Comparison of ENCODE assay signal across 8 mouse cellular contexts in the genomic region with DNA sequence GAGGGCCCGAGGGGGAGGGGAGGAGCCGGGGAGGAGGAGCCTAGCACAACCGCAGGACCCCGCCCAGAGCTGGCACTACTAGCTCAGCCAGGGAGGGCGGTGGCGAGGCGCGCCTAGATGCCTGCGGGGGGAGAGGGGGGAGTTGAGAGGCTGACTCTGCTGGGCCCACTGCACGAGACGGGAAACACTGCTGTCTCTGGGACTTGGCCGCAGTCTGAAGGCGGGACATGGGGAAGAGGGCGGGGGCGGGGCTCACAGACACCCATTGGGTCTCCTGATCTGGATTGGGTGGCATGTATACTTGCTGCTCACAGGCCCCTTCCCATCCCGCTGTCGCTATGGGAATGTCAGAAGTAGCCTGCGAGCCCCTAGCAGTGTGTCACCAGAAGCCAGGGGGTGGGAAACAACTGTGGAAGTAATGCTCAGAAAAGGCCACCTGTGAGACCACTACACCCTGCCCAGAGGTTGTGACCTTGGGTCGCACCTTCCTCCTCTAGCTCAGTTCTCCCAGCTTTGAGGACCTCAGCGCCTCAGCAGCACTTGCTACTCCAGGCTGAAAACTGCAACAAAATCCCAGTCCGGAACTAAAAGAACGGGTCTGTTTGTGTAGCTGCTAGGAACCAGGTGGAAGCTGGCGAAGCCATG. TPM values are rescaled to one million over a fixed set of nuclear protein-coding genes. Genes with fewer than 3 reads are reported as not detected.
DNase-seq lines count a peak whose midpoint lies in the region; ATAC-seq and TF ChIP-seq lines count a peak whose summit lies in the region.

A gene (minus strand): TSS at position 216 of the 645 bp plus-strand sequence.

- H3K27me3 ChIP-seq in heart, embryonic 11.5 days (ENCODE audit: control insufficient read depth, insufficient read depth, low read length) = peaks cover 2% of the 10 kb centered on the region; the same call in 1 of the 2 replicates
- H3K27me3 ChIP-seq in kidney, embryonic 16.5 days (ENCODE audit: insufficient read depth, low read length) = peaks cover 5% of the 10 kb centered on the region; the same call in 1 of the 2 replicates
- H3K27me3 ChIP-seq in liver, adult 2 months (ENCODE audit: control insufficient read depth, insufficient read depth, low read length) = no peaks in the 10 kb centered on the region
- peaks cover 1% of the 10 kb centered on the region for H3K27me3 ChIP-seq in myocyte (ENCODE audit: control insufficient read depth, insufficient read depth, insufficient read length)
- no peaks in the 10 kb centered on the region for H3K27me3 ChIP-seq in splenic B cell, adult 2 months (ENCODE audit: control insufficient read depth, insufficient read depth, low read length, poor library complexity, severe bottlenecking)

- H3ac ChIP-seq in myocyte (ENCODE audit: control insufficient read depth, insufficient read length) = no peak within 1 kb of the TSS

- peak; percentile 99 for ATAC-seq in erythroblast, adult 5-6 weeks (replicated peaks; ENCODE audit: low FRiP score, poor library complexity, severe bottlenecking)
- ATAC-seq in heart, embryonic 11.5 days (replicated peaks; ENCODE audit: insufficient number of reproducible peaks, low FRiP score, low TSS enrichment) = peak; percentile 97
- peak; percentile 98 for ATAC-seq in kidney, embryonic 16.5 days (ENCODE audit: low FRiP score, low TSS enrichment)

- peak; percentile 82 to 88 for DNase-seq in B cell, adult 2 months
- peak; percentile 93 for DNase-seq in brain, adult 2 months (ENCODE audit: low read depth, low spot score)
- DNase-seq in liver, adult 2 months (ENCODE audit: extremely low read depth, low read depth, low spot score) = peak; percentile 70
- DNase-seq in splenic B cell, adult 2 months (ENCODE audit: low read depth, low spot score) = peak; percentile 86

- no peaks in the 10 kb centered on the region for H3K36me3 ChIP-seq in heart, embryonic 11.5 days (ENCODE audit: control insufficient read depth, insufficient read depth, low read length)
- no peaks in the 10 kb centered on the region for H3K36me3 ChIP-seq in kidney, embryonic 16.5 days (ENCODE audit: insufficient read depth, low read length)
- H3K36me3 ChIP-seq in liver, adult 2 months (ENCODE audit: control insufficient read depth, insufficient read depth, low read length) = no peaks in the 10 kb centered on the region
- H3K36me3 ChIP-seq in myocyte (ENCODE audit: control insufficient read depth, insufficient read depth) = no peaks in the 10 kb centered on the region
- no peaks in the 10 kb centered on the region for H3K36me3 ChIP-seq in splenic B cell, adult 2 months (ENCODE audit: control insufficient read depth, insufficient read depth, low read length, poor library complexity, severe bottlenecking)

- 11% methylated on average over 20 of the region's 23 CpGs for WGBS in heart, embryonic 11.5 days (ENCODE audit: insufficient replicate concordance)
- 25% methylated on average over 22 of the region's 23 CpGs for WGBS in kidney, embryonic 16.5 days
- WGBS in liver, adult 2 months = under 1% methylated on average over 19 of the region's 23 CpGs

- no peak for TF ChIP-seq CTCF in liver, adult 2 months (IDR thresholded peaks at IDR 0.05; ENCODE audit: low read depth, low read length)

- no peaks in the 10 kb centered on the region for H3K9me3 ChIP-seq in heart, embryonic 11.5 days (replicated peaks; ENCODE audit: control insufficient read depth, low read length)
- H3K9me3 ChIP-seq in kidney, embryonic 16.5 days (ENCODE audit: low read length) = no peaks in the 10 kb centered on the region

- H3K4me3 ChIP-seq in heart, embryonic 11.5 days (ENCODE audit: low read depth, low read length) = peak within 1 kb of the TSS; percentile 62
- H3K4me3 ChIP-seq in kidney, embryonic 16.5 days (ENCODE audit: low read length) = peak within 1 kb of the TSS; percentile 62
- peak within 1 kb of the TSS; percentile 100 for H3K4me3 ChIP-seq in liver, adult 2 months (ENCODE audit: insufficient read depth, low read depth, low read length)
- peak within 1 kb of the TSS; percentile 42 for H3K4me3 ChIP-seq in myocyte

- TF ChIP-seq POLR2A in liver, adult 2 months (IDR thresholded peaks at IDR 0.05; ENCODE audit: extremely low read depth, insufficient read depth, low read length) = no peak
- TF ChIP-seq POLR2A in myocyte (IDR thresholded peaks at IDR 0.05; ENCODE audit: insufficient read length, low read depth) = peak; percentile 13

- H3K4me2 ChIP-seq in heart, embryonic 11.5 days = peak within 1 kb of the TSS; percentile 74
- H3K4me2 ChIP-seq in kidney, embryonic 16.5 days (replicated peaks; ENCODE audit: low read depth, low read length) = peak within 1 kb of the TSS; percentile 63
- peak within 1 kb of the TSS; percentile 92 for H3K4me2 ChIP-seq in myocyte (ENCODE audit: low read depth)

- H3K4me1 ChIP-seq in heart, embryonic 11.5 days (ENCODE audit: control insufficient read depth, insufficient read depth, low read length) = no peaks in the 10 kb centered on the region
- peaks cover 7% of the 10 kb centered on the region; the same call in 1 of the 2 replicates for H3K4me1 ChIP-seq in kidney, embryonic 16.5 days (ENCODE audit: insufficient read depth, low read length)
- H3K4me1 ChIP-seq in liver, adult 2 months (ENCODE audit: control insufficient read depth, insufficient read depth, low read length) = no peaks in the 10 kb centered on the region

- H3K27ac ChIP-seq in heart, embryonic 11.5 days (ENCODE audit: low read depth, low read length) = peak within 1 kb of the TSS; percentile 85
- peak within 1 kb of the TSS; percentile 92 for H3K27ac ChIP-seq in kidney, embryonic 16.5 days (ENCODE audit: low read length)
- H3K27ac ChIP-seq in liver, adult 2 months (replicated peaks; ENCODE audit: insufficient read depth, low read depth, low read length) = peak within 1 kb of the TSS; percentile 98

- H3K79me2 ChIP-seq in liver, adult 2 months (ENCODE audit: control insufficient read depth, insufficient read depth, low read length) = peaks cover 6% of the 10 kb centered on the region; the same call in 1 of the 2 replicates
- peaks cover 5% of the 10 kb centered on the region for H3K79me2 ChIP-seq in myocyte (ENCODE audit: control insufficient read depth, insufficient read depth)

- H3K9ac ChIP-seq in heart, embryonic 11.5 days (ENCODE audit: low read depth, low read length) = peak within 1 kb of the TSS; percentile 75
- H3K9ac ChIP-seq in kidney, embryonic 16.5 days (replicated peaks; ENCODE audit: low read length) = peak within 1 kb of the TSS; percentile 74
- peak within 1 kb of the TSS; percentile 98 for H3K9ac ChIP-seq in liver, adult 2 months (ENCODE audit: low read depth, low read length)

TF ChIP-seq in myocyte, 11 proteins besides CTCF, POLR2A, EP300 and RAD21:
- no peak for TF ChIP-seq MAX (IDR thresholded peaks at IDR 0.05; ENCODE audit: low read depth)

RNA-seq across cellular contexts. Expression of the gene that starts here (rescaled TPM):
- 0.77 and 6.1 TPM in 2 replicates for total RNA-seq in erythroblast, adult 5-6 weeks (2015; ENCODE audit: low replicate concordance)
- 6.3 and 7.0 TPM in 2 replicates for total RNA-seq in erythroblast, adult 5-6 weeks (2017; ENCODE audit: low replicate concordance)
- 21.7 and 31.4 TPM in 2 replicates for polyA plus RNA-seq in heart, embryonic 11.5 days (2014; fragmentation: Nextera tagmentation; extraction: Ambion mirVana)
- polyA plus RNA-seq in kidney, embryonic 16.5 days (2015; fragmentation: Nextera tagmentation; extraction: Ambion mirVana) = 35.9 and 36.1 TPM in 2 replicates
- 18.2 and 20.4 TPM in 2 replicates for total RNA-seq in liver, adult 2 months (2014; rRNA removed)
- 10.0 and 10.3 TPM in 2 replicates for polyA plus RNA-seq in liver, adult 2 months (2012; rRNA removed)
- polyA plus RNA-seq in myocyte (2012; fragmentation: generic; extraction: Trizol) = 44.6 TPM

Comparison
In these comparisons a context has a peak if more than half of its experiments do, and no peak if none do; other contexts are left out.
1. Peak in every context shown above with its lines: DNase-seq, ATAC-seq, H3K4me3 ChIP-seq and H3K27ac ChIP-seq.
2. H3K4me3 ChIP-seq: peak in every context shown above with its lines; median percentile 100 in liver, adult 2 months; 62 in heart, embryonic 11.5 days; 62 in kidney, embryonic 16.5 days; 42 in myocyte.